Mouse (Mus musculus) fibroblast of lung, adult 2 months (primary cell): ENCODE data around the gene Olfr1164.

Experiments
- DNase-seq: peaks from one replicate; pipeline ENCODE4 v3.0.0-alpha.2; 2011; ENCODE audit warnings: low read depth

The Olfr1164 gene

GRCm38 (mm10) chr2:88093866-88094265 is at the start of gene Olfr1164:
Gene Olfr1164, minus strand, starts transcription at chr2:88093966.
- no peak for DNase-seq

GRCm38 (mm10) chr2:88128172-88128571 is 34.4 kb upstream of the Olfr1164 start, which contains the start of gene Olfr1166:
Gene Olfr1166, minus strand, starts transcription at chr2:88128272.
- no peak for DNase-seq

GRCm38 (mm10) chr2:88071730-88072129 is 22.0 kb downstream of the Olfr1164 start, which contains the start of gene Olfr1163:
Gene Olfr1163, minus strand, starts transcription at chr2:88071830.
- no peak for DNase-seq

GRCm38 (mm10) chr2:88063587-88063986 is 30.2 kb downstream of the Olfr1164 start:
- DNase-seq: no peak

- DNase-seq: no peak
Observed at GRCm38 (mm10) chr2:88051029-88051428, 42.7 kb downstream of the Olfr1164 start, which contains the start of gene Olfr1162. Gene Olfr1162, minus strand, starts transcription at chr2:88051129.
